20 mouse cellular contexts compared by ENCODE assay signal in genomic region chr14:103020046-103020445, GRCm38 (mm10). TPM values are rescaled to one million over a fixed set of nuclear protein-coding genes. Genes with fewer than 3 reads are reported as not detected.
DNase-seq lines count a peak whose midpoint lies in the region; ATAC-seq and TF ChIP-seq lines count a peak whose summit lies in the region.
"Had no signal": no experiment of that assay in that cellular context is flagged by ENCODE, and none has a peak within 500 bp of the region (broad histone marks: within the 10 kb centered on the region; RNA-seq: fewer than 3 reads in every experiment).

No protein-coding gene starts in this region.

- H3K27ac ChIP-seq in lung, embryonic 14.5 days (ENCODE audit: low read depth) = no peak overlapping the region
- H3K27ac ChIP-seq: embryonic facial prominence, embryonic 15.5 days; forebrain, embryonic 10.5 days; hindbrain, postnatal 0 days; limb, embryonic 15.5 days; midbrain, embryonic 15.5 days had no signal

- ATAC-seq in lung, embryonic 14.5 days (ENCODE audit: insufficient read depth) = no peak
- ATAC-seq: hindbrain, postnatal 0 days; midbrain, embryonic 15.5 days had no signal

- DNase-seq in adrenal gland, postnatal 36 days = peak; percentile 24 to 41
- DNase-seq in adrenal gland, adult 2 months = no peak
- peak; percentile 50 for DNase-seq in heart, postnatal 4 days
- no peak for DNase-seq in heart, postnatal 25 days (ENCODE audit: low spot score)
- DNase-seq in lung, embryonic 14.5 days = peak; percentile 47
- no peak for DNase-seq in lung, adult 2 months
- peak; percentile 9 for DNase-seq in NIH3T3 (ENCODE audit: low read depth)
- DNase-seq in layer of hippocampus, postnatal 25 days (ENCODE audit: extremely low spot score in 1 of 2, low spot score in 1 of 2) = no peak
- DNase-seq: cerebellum, adult 8-10 months; gastrocnemius, postnatal 10 days; kidney, adult 9 months; thymus, adult 2 months had no signal

- H3K4me2 ChIP-seq in lung, embryonic 14.5 days = no peak overlapping the region
- H3K4me2 ChIP-seq: embryonic facial prominence, embryonic 15.5 days; limb, embryonic 15.5 days; midbrain, embryonic 15.5 days had no signal

- no peaks in the 10 kb centered on the region for H3K27me3 ChIP-seq in lung, embryonic 14.5 days (ENCODE audit: insufficient read depth, low read length)
- H3K27me3 ChIP-seq: embryonic facial prominence, embryonic 15.5 days; limb, embryonic 15.5 days; midbrain, embryonic 15.5 days had no signal

- TF ChIP-seq POLR2A in lung, adult 2 months (IDR thresholded peaks at IDR 0.05; ENCODE audit: borderline replicate concordance, extremely low read depth, low read depth, low read length) = no peak

- TF ChIP-seq CTCF in lung, embryonic 14.5 days (IDR thresholded peaks at IDR 0.05; ENCODE audit: low read depth) = no peak
- TF ChIP-seq CTCF in lung, adult 2 months (IDR thresholded peaks at IDR 0.05; ENCODE audit: insufficient read depth, low read length) = no peak

- no peaks in the 10 kb centered on the region for H3K4me1 ChIP-seq in lung, embryonic 14.5 days (ENCODE audit: insufficient read depth)
- H3K4me1 ChIP-seq in lung, adult 2 months (ENCODE audit: control insufficient read depth, insufficient read depth, low read length) = no peaks in the 10 kb centered on the region
- H3K4me1 ChIP-seq: embryonic facial prominence, embryonic 15.5 days; forebrain, embryonic 10.5 days; limb, embryonic 15.5 days; midbrain, embryonic 15.5 days had no signal

- intact Hi-C loops in heart, postnatal 25 days (cut with DNase I) = no loop called here

- H3K9ac ChIP-seq in lung, embryonic 14.5 days = no peak overlapping the region
- H3K9ac ChIP-seq: embryonic facial prominence, embryonic 15.5 days; limb, embryonic 15.5 days; midbrain, embryonic 15.5 days had no signal

- H3K9me3 ChIP-seq in lung, embryonic 14.5 days (ENCODE audit: low read depth, low read length) = no peaks in the 10 kb centered on the region
- H3K9me3 ChIP-seq: embryonic facial prominence, embryonic 15.5 days; forebrain, embryonic 10.5 days; limb, embryonic 15.5 days; midbrain, embryonic 15.5 days had no signal

- 35% methylated on average over 2 of the region's 2 CpGs for WGBS in lung, embryonic 14.5 days
- WGBS in lung, adult 2 months = 29% methylated on average over 2 of the region's 2 CpGs

- no peak overlapping the region for H3K4me3 ChIP-seq in lung, embryonic 14.5 days (ENCODE audit: low read depth, low read length)
- no peak overlapping the region for H3K4me3 ChIP-seq in lung, adult 2 months (replicated peaks; ENCODE audit: extremely low read depth, low read depth, low read length)
- H3K4me3 ChIP-seq: embryonic facial prominence, embryonic 15.5 days; forebrain, embryonic 10.5 days; limb, embryonic 15.5 days; midbrain, embryonic 15.5 days had no signal

- H3K36me3 ChIP-seq in lung, embryonic 14.5 days (ENCODE audit: insufficient read depth) = no peaks in the 10 kb centered on the region
- H3K36me3 ChIP-seq: embryonic facial prominence, embryonic 15.5 days; forebrain, embryonic 10.5 days; limb, embryonic 15.5 days; midbrain, embryonic 15.5 days had no signal

RNA-seq across cellular contexts. Expression of gene Acod1, which starts 26.7 kb away (rescaled TPM):
- total RNA-seq in adrenal gland, postnatal 36 days (2021) = not detected
- not detected for total RNA-seq in adrenal gland, adult 2 months (2021)
- polyA plus RNA-seq in adrenal gland, adult 2 months (2012; rRNA removed) = 0.06 TPM in 1 of 2 replicates, not detected in the other
- not detected for total RNA-seq in heart, postnatal 4 days (2021)
- not detected for total RNA-seq in heart, postnatal 25 days (2021)
- not detected in 2 replicates for polyA plus RNA-seq in lung, embryonic 14.5 days (2014; fragmentation: Nextera tagmentation; extraction: Ambion mirVana)
- polyA plus RNA-seq in lung, adult 2 months (2012; rRNA removed) = 0.03 and 0.15 TPM in 2 replicates
- total RNA-seq in layer of hippocampus, postnatal 25 days (2021) = under 1 TPM in 1 of 2 experiments, not detected in 1; 0.10 TPM
- total RNA-seq: gastrocnemius, postnatal 10 days; hindbrain, postnatal 0 days; layer of hippocampus, postnatal 10 days; left cerebral cortex, postnatal 14 days had no signal
- polyA plus RNA-seq: embryonic facial prominence, embryonic 15.5 days; forebrain, embryonic 10.5 days; hindbrain, postnatal 0 days; limb, embryonic 15.5 days; liver, embryonic 16.5 days; midbrain, embryonic 15.5 days had no signal

RNA-seq across cellular contexts. Expression of gene Kctd12, which starts 37.6 kb away (rescaled TPM):
- 10 to 100 TPM; 32.5 to 43.8 TPM for total RNA-seq in adrenal gland, postnatal 36 days (2021)
- 10 to 100 TPM; 29.3 to 33.3 TPM for total RNA-seq in adrenal gland, adult 2 months (2021)
- 35.9 and 38.5 TPM in 2 replicates for polyA plus RNA-seq in adrenal gland, adult 2 months (2012; rRNA removed)
- 10 to 100 TPM; 58.2 to 58.8 TPM for total RNA-seq in heart, postnatal 4 days (2021)
- 10 to 100 TPM; 20.3 to 23.7 TPM for total RNA-seq in heart, postnatal 25 days (2021)
- polyA plus RNA-seq in lung, embryonic 14.5 days (2014; fragmentation: Nextera tagmentation; extraction: Ambion mirVana) = 8.9 and 10.9 TPM in 2 replicates
- 25.9 and 39.0 TPM in 2 replicates for polyA plus RNA-seq in lung, adult 2 months (2012; rRNA removed)
- 100 to 1,000 TPM; 115 to 119 TPM for total RNA-seq in layer of hippocampus, postnatal 25 days (2021)

RNA-seq across cellular contexts. Expression of gene Cln5, which starts 50.0 kb away (rescaled TPM):
- total RNA-seq in adrenal gland, postnatal 36 days (2021) = 10 to 100 TPM; 25.1 to 34.5 TPM
- total RNA-seq in adrenal gland, adult 2 months (2021) = 10 to 100 TPM; 33.0 to 35.2 TPM
- polyA plus RNA-seq in adrenal gland, adult 2 months (2012; rRNA removed) = 38.2 and 38.7 TPM in 2 replicates
- total RNA-seq in heart, postnatal 4 days (2021) = 10 to 100 TPM; 17.8 to 18.3 TPM
- total RNA-seq in heart, postnatal 25 days (2021) = 10 to 100 TPM; 17.1 to 18.7 TPM
- polyA plus RNA-seq in lung, embryonic 14.5 days (2014; fragmentation: Nextera tagmentation; extraction: Ambion mirVana) = 31.2 and 34.4 TPM in 2 replicates
- 26.1 and 26.9 TPM in 2 replicates for polyA plus RNA-seq in lung, adult 2 months (2012; rRNA removed)
- total RNA-seq in layer of hippocampus, postnatal 25 days (2021) = 10 to 100 TPM in 1 of 2 experiments, 1 to 10 TPM in 1; 9.6 to 10.3 TPM

Comparison
In these comparisons a context has a peak if more than half of its experiments do, and no peak if none do; other contexts are left out.
1. DNase-seq: peak in adrenal gland, postnatal 36 days (2 of 2), heart, postnatal 4 days (single experiment), lung, embryonic 14.5 days (single experiment) and NIH3T3 (single experiment); none in adrenal gland, adult 2 months (single experiment), heart, postnatal 25 days (single experiment), lung, adult 2 months (single experiment) and layer of hippocampus, postnatal 25 days (0 of 2).